Mouse (Mus musculus): ENCODE measurements around the gene Gm6588. TPM values are rescaled to one million over a fixed set of nuclear protein-coding genes. Genes with fewer than 3 reads are reported as not detected.

Gene Gm6588
- polyA plus RNA-seq, 1 experiment from 2014 or later: not detected

GRCm38 (mm10) chr5:112499918-112500682, 50.9 kb downstream of the Gm6588 start:
- H3K4me1 ChIP-seq (ENCODE audit: control insufficient read depth, insufficient read depth, low read length): peaks cover 8% of the 10 kb centered on the region; the same call in 1 of the 2 replicates
- H3K27me3 ChIP-seq (replicated peaks; ENCODE audit: control insufficient read depth, insufficient read depth, low read length): no peaks in the 10 kb centered on the region
- WGBS: 39% methylated on average over 8 of the region's 8 CpGs
- peak overlapping the region; percentile 57 for H3K27ac ChIP-seq (ENCODE audit: low read length)
- ATAC-seq: peak; percentile 54; the same call in 1 of the 2 replicates
- no peaks in the 10 kb centered on the region for H3K9me3 ChIP-seq (ENCODE audit: control insufficient read depth, low read length)
- H3K36me3 ChIP-seq (ENCODE audit: control insufficient read depth, insufficient read depth, low read length): no peaks in the 10 kb centered on the region
- H3K4me3 ChIP-seq (ENCODE audit: low read length): no peak overlapping the region
- no peak overlapping the region for H3K4me2 ChIP-seq (ENCODE audit: low read depth, low read length)
- no peak overlapping the region for H3K9ac ChIP-seq (ENCODE audit: low read depth, low read length)

Other genes starting within 250 kb of the Gm6588 start
- 1.3 and 1.5 TPM in 2 replicates for gene Cryba4, start 196.9 kb upstream of the Gm6588 start, polyA plus RNA-seq (2015; fragmentation: Nextera tagmentation; extraction: Ambion mirVana)
- 2.7 and 2.9 TPM in 2 replicates for gene Crybb1, start 193.6 kb upstream of the Gm6588 start, polyA plus RNA-seq (2015; fragmentation: Nextera tagmentation; extraction: Ambion mirVana)
- 47.4 and 52.0 TPM in 2 replicates for gene Tpst2, start 172.7 kb upstream of the Gm6588 start, polyA plus RNA-seq (2015; fragmentation: Nextera tagmentation; extraction: Ambion mirVana)
- 26.6 and 26.8 TPM in 2 replicates for gene Tfip11, start 123.1 kb upstream of the Gm6588 start, polyA plus RNA-seq (2015; fragmentation: Nextera tagmentation; extraction: Ambion mirVana)
- gene Srrd, start 106.4 kb upstream of the Gm6588 start, polyA plus RNA-seq (2015; fragmentation: Nextera tagmentation; extraction: Ambion mirVana): 28.5 and 30.4 TPM in 2 replicates
- gene Hps4, start 106.3 kb upstream of the Gm6588 start, polyA plus RNA-seq (2015; fragmentation: Nextera tagmentation; extraction: Ambion mirVana): 47.1 and 48.4 TPM in 2 replicates
- 0.06 and 0.22 TPM in 2 replicates for gene Gm6583, start 93.4 kb upstream of the Gm6588 start, polyA plus RNA-seq (2015; fragmentation: Nextera tagmentation; extraction: Ambion mirVana)
- 1.9 and 2.5 TPM in 2 replicates for gene Asphd2, start 54.6 kb upstream of the Gm6588 start, polyA plus RNA-seq (2015; fragmentation: Nextera tagmentation; extraction: Ambion mirVana)
- gene Sez6l, start 127.8 kb downstream of the Gm6588 start, polyA plus RNA-seq (2015; fragmentation: Nextera tagmentation; extraction: Ambion mirVana): 1.5 and 1.7 TPM in 2 replicates